Mouse (Mus musculus): ENCODE measurements around the gene Elovl7. TPM values are rescaled to one million over a fixed set of nuclear protein-coding genes. Genes with fewer than 3 reads are reported as not detected.

Gene Elovl7
- 1 to 10 TPM; 5.0 to 6.5 TPM for total RNA-seq (2021)
- long read RNA-seq, full-length matches to known transcripts: 2 of 3 reads
- long read RNA-seq, partial matches to known transcripts: 0 of 3 reads
- long read RNA-seq, other reads (novel, unspliced or antisense): 1 of 3 reads

DNA sequence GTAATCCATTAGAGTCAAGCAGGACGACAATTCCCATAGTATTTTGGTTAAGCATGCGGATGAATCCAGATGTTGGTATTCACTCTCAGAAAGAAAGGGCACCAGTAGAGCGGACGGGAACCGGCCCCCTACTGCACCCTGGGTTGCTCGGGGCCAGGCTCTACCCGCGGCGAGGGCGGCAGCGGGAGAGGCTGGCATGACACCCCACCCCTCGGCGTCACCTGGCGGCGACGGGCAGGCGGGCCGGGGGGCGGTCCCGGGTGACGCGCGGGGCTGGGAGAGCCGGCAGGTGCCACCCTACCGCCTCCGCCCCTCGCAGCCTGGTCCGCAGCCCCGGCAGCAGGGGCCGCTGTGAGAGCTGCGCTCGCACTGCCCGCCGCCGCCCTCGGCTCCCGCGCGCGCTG lies at the start of gene Elovl7:
Gene Elovl7, plus strand, starts transcription at position 324 of the 404 bp plus-strand sequence.
- peak; percentile 54 to 78 for DNase-seq (ENCODE audit: low spot score in 2 of 2)

DNA sequence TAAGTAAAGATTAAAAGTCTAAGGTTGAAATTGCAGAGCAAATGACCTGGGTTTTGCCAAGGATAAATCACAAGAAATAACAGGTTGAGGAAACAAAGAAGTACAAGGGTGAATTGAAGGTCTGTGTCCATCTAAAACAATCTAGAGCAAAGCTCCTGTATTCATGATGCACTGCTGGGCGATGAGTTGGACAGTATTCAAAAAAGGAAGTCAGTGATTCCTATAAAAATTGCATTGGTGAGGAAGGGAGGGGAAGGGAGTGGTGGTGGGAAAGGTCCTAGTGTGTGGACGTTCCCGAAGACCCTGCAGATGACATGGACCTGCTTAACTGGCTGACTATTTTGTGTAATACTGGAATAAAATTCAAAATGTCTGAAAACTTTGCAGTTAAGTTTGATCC lies 49.6 kb upstream of the Elovl7 start:
- no peak for DNase-seq (ENCODE audit: low spot score in 2 of 2)

DNA sequence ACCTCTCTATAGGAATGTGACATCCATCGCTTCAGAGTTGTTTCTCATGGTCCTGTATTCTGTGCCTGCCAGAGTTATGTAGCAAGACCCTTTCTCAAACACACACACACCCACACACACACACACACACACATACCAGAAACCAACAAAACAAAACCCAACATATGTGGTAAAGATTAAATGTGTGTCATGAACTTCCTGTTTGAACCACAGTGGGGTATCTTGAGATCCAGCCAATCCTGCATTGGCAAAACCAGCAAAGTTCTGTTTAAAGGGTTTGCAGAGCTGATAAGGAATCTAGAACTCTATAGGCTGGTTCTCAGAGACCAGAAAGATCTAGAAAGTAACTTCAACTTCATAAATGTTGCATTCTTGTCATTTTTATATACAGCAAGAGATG lies 44.2 kb upstream of the Elovl7 start:
- no peak for DNase-seq (ENCODE audit: low spot score in 2 of 2)

DNA sequence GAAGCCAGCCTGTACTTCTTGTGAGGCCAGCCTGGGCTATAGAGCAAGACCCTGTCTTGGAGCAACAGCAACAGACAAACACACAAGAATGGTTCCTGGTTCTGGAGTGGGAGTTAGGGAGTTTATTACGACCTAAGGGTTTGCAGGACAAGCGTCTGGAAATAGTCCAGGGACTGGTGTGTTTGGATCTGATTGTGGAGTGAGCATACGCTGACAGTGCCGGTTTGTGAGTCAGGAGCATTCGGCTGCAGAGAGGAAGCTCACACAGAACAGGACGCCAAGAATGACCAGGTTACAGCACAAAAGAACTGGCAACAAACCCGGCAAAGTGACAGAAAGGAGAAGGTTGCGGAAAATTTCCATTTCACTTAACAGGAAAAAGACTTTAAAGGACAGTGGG lies 43.7 kb upstream of the Elovl7 start:
- no peak for DNase-seq (ENCODE audit: low spot score in 2 of 2)

DNA sequence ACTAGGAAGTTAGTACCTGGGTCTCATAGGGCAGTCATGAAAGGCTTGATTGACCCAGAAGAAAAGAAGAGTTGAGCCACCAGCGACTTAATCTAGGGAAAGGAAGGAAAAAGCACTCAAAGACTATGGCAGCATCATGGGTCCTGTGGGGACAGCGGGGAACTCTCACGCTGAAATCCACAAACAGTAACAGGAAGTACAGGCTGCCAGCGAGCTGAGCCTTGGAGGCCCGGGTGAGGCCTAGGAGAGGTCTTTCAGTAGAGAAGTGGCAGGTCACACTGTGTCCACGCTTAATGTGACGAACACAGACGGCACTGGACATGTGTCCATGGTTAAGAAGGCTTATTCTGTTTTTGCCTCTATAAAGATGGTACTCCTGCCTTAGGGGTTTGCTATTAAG lies 34.6 kb upstream of the Elovl7 start:
- DNase-seq (ENCODE audit: low spot score in 2 of 2): no peak

DNA sequence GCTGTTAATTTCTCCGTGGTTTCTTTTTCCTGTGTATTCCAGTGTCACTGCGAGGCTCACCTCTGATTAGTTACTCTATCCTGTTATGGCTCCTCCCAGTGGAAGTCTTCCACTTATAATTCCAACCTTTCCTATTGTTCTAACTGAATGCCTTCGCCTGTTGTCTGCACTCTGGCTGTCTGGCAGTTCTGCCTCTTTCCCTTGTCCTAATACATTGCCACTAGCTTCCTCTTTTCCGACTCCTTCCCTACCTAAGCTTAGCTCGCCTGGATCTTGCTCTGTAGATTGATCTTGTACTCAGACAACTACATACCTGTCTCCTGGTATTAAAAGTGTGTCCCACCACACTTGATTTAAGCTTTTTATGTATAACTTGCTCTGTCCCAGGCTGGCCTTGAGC lies 33.4 kb upstream of the Elovl7 start:
- no peak for DNase-seq (ENCODE audit: low spot score in 2 of 2)

DNA sequence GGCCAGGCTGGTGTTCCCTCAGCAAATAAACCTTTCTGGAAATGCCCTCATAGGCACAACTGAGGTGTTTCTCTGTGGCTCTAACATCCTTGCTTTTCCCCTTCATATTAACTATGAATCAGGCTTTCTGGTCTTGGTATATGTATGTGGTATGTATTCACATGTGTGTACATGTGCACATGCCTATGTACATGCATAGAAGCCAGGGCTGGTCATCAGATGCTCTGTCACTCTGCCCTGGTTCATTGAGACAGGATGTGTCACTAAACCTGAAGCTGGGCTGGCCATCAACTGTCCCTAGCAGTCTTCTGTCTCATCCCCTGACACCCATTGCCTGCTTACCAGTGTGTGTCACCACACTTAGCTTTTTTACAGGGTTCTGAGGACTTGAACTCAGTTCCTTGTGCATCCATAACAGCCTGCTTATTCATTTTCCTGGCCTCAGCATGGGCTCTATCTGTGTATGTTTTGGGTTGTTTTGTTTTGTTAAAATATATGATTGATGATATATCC lies 29.4 kb upstream of the Elovl7 start:
- no peak for DNase-seq (ENCODE audit: low spot score in 2 of 2)

DNA sequence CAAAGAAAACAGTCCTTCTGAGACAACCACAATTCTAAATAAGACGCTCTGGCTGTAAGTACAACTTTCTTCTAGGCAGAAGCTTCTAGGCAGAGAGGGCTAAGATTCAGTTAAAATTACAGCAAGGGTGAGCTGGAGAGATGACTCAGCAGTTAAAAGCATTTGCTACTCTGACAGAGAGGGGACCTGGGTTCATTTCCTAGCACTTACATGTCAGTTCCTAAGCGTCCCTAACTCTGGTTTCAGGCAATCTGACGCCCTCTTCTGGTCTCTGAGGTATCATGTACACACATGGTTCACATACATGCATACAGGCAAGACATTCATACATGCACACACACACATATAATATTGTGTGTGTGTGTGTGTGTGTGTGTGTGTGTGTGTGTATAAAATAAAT lies 28.7 kb upstream of the Elovl7 start:
- no peak for DNase-seq (ENCODE audit: low spot score in 2 of 2)

DNA sequence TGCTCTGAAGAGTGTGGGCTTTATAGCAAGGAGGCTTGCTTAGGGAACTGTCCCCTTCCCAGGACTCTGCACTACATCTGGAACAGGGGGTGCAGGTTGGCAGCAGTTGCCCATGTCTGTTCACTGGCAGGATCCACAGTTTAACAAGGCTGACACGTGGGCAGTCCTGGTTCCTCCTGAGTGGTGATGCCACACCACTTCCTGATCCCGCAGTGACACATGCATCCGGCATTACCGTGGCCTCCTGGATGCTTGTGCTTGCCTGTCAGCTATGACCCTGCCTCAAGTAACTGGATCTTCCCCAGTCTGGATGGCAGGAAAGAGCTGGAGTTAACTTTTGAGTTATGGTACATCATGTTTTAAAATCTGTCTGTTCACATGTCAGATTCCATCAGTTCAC lies 26.2 kb upstream of the Elovl7 start:
- no peak for DNase-seq (ENCODE audit: low spot score in 2 of 2)

DNA sequence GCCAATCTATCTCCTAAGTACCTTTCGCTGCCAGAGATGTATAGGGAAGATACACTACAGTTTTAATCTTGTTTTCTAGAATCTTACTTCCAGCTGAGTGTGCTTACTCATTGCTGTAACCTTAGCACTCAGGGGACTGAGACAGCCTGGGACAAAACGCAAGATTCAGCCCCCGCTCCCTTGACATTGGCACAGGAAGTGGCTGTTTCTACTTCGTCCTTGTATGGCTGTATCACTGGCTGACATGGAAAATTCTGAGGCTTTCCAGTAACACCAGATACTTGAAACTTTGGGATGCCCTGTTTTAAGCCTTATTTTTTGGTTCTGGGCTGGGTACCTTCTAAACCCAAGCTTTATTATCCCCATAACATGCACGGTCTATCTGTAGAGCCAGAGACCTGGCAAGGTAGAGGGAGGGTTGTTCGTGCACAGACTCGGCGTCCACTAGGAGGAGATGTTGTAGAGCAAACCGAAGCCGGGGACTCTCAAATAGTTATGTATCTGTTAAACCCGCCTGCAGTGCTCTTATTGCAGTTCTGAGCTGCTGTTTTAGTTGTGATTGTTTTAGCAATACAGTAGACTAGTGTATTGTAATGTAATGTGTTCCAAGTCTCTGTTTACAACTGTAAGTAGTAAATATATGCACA lies 23.0 kb upstream of the Elovl7 start:
- peak; percentile 63 to 71 for DNase-seq (ENCODE audit: low spot score in 2 of 2)

DNA sequence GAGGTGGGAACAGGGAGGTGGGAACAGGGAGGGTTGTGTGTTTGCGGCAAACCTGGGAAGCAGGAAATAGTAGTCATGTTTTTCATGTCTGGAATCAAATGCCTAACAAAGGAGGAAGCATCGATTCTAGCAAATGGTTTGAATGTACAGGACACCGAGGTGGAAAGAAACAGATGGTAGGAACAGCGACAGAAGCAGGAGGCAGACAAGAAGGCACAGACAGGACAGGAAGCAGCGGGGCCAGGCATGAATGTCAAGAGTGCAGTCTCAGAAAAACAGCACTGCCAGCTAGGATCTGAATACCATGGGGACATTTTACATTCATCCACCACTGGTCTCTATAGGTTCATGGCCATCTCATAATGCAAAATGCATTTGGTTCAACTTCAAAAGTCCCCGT lies 18.7 kb upstream of the Elovl7 start:
- DNase-seq (ENCODE audit: low spot score in 2 of 2): no peak

DNA sequence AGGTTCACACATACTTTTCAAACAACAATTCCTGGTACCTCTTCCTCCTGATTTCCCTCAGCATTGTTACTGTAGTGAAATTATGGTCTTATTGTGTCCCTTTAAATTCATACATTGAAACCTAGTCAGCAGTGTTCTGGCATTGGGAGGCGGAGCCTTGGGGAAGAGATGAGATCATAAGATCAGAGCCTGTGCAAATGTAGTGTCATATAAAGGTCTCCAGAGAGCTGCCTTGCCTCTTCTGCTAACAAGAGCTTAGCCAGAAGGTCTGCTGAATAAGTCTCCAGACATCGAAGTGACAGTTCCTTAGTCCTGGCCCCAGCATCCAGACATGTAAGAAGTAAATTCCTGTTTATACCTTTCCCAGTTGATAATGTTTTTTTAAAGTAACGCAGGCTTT lies 9.3 kb upstream of the Elovl7 start:
- no peak for DNase-seq (ENCODE audit: low spot score in 2 of 2)

DNA sequence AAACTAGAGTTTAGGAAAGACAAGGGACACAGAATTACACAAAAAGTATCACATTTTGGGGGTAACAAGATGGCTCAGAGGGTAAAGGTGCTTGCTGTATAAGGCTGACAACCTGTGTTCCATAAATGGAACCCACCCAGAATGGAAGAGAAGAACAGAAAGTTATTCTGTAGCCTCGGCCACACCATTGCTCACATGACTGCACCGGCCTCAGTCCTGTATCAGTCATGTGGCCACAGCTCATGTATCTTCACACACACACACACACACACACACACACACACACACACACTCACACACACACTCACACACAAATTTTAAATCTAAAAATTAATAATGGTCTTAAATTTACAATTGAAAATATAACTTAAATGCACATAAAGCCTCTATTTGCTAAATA lies 6.8 kb upstream of the Elovl7 start:
- DNase-seq (ENCODE audit: low spot score in 2 of 2): no peak

DNA sequence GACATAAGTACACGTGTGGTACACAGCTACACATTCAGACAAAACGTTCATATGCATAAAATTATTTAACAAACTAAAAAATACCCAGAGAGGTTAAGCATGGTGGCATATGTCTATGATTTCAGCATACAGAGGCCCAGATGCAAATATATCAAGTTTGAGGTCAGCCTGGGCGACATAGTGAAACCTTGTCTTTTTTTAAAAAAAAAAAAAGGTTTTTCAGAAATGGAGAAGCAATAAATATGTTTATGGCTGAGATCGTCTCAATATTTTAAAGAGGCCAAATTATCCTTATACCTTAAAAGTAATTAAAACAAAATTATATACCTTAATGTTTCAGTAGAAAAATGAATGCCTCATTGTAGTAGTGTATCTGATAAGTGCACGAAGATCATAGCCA lies 6.1 kb upstream of the Elovl7 start:
- DNase-seq (ENCODE audit: low spot score in 2 of 2): no peak

DNA sequence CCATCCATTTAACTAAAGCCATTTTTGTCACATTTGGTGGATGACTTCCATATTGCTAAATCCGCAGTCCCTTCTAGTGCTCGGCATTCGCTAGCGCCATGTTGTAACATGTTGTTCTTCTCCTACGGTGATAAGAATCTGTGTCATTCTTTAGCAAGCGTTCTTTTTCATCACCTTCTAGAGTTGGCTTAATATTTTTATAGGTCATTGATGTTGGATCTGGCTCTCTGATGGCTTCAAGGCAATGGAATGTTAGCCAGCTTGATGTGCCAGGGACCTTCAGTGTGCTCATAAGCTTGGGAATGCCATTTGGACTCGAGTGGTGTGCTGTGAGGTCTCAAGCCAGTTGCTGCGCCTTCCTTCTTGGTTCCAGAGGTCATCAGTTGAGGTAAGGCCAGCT lies 3.2 kb upstream of the Elovl7 start:
- DNase-seq (ENCODE audit: low spot score in 2 of 2): no peak

DNA sequence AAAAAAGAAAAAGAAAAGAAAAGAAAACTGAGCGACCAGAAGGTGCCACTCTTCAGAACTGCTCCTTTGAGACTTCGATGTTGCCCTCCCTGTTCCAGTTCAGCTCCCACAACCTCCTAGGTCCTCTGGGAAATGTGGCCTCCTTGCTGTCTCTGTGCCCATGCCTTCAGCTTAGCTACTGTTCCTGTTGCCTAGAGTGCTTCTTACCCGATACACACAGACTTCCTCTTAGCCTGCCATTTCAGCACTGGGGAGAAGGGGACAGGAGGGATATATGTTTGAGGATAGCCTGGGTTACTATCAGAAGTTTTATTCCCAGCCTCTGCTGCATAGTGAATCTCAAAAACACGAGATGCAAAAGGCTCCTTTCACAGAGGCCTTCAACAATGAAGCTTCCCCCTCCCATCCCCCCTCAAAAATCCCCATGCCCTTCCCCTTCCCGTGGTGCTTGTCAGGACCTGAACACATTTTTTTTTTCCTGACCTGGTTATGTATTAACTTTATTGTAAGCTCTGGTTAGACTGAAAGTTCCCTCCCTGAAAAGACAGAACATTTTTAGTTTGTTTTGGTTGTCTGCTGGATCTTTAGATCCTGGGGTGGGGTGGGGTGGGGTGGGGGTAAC lies 1.7 kb upstream of the Elovl7 start:
- no peak for DNase-seq (ENCODE audit: low spot score in 2 of 2)

DNA sequence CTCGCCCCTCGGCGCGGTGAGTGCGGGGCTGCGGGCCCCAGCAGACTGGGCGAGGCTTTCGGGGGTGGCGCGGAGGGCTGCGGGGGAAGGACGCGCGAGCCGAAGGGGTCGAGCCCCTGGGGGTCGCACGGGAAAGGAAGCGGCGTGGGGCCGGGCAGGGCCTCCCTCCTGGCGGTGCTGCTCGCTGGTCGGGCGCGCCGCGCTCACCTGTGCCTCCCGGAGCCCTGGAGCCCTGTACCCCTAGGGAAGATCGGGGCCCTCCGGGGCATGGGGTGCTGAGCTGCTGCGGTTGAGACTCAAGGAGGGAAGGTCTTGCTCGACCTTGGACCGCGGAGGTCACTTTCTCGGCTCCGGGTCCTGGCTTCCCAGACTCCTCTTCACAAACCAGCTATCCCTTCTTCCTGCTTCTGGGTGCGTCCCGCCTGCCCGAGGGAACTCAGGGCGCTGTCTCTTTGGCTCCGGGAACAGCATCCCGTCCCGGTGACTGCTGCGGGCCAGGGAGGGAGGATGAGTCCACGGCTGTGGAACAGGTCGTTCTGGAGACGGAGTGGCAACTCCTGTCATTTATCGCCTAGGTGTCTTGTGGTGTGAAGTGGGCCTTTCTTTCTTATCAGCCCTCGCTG lies 392 bp downstream of the Elovl7 start:
- peak in 1 of 2 experiments; percentile 8 for DNase-seq (ENCODE audit: low spot score in 2 of 2)

DNA sequence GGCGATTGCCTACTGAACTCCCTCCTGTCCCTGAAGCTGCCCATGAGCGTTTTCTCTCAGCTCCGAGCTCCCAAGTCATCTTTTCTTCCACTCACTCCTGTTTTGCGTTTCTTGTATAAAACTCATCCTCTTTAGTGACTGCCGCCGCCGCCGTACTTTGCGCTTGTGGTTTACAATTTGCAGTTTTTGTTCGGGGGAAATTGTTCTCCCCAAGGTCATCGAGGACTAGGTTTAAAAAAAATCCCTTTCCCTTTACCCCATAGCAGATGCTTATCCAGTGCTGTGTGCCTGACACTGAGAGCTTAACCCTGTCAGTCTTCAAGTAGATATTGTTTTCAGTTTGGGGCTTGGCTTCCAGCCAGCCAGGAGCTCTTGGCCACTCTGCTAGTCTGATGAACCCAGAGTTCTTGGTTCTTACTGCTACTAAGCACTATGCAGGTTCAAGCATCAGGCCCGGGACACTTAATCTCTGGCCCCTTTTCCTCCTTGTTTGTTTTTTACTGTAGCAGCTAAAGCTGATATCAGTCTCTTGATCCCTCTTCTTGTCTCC lies 1.1 kb downstream of the Elovl7 start:
- no peak for DNase-seq (ENCODE audit: low spot score in 2 of 2)

DNA sequence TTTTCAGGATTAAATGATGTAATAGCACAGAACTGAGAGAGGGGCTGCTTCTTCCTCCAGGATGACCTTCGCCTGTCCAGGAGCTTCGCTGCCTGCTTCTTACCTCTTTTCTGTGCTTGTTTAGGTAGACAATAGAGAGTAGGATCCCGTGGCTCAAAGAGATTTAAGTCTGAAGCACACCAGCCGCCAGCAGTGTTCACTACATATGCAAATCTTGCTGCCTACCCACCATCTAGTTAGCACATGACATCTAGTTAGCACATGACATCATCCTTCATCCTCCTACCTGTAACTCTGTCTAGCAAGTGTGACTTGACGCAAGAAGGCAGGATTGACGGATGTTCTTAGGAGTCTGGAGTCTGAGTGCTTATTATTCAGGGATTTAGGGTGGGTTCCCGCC lies 5.6 kb downstream of the Elovl7 start:
- no peak for DNase-seq (ENCODE audit: low spot score in 2 of 2)

DNA sequence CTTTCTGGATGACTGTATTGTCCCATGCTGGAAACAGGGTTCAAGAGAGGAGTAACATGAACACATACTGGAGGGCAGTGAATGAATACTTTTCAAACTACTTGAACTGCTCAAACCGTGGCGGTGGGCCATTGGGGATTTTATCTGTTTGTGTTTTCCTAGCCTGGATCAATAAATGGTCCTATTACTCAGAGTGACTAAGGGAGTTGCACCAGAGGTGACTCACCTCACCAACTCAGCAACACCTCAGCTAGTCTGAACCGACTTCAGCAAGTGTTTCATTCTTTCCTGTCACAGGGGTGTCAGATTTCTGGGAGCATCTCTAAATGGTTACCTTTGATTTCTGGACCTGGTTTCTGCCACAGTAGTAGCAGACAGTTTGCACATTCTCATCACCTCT lies 15.0 kb downstream of the Elovl7 start:
- DNase-seq (ENCODE audit: low spot score in 2 of 2): no peak

DNA sequence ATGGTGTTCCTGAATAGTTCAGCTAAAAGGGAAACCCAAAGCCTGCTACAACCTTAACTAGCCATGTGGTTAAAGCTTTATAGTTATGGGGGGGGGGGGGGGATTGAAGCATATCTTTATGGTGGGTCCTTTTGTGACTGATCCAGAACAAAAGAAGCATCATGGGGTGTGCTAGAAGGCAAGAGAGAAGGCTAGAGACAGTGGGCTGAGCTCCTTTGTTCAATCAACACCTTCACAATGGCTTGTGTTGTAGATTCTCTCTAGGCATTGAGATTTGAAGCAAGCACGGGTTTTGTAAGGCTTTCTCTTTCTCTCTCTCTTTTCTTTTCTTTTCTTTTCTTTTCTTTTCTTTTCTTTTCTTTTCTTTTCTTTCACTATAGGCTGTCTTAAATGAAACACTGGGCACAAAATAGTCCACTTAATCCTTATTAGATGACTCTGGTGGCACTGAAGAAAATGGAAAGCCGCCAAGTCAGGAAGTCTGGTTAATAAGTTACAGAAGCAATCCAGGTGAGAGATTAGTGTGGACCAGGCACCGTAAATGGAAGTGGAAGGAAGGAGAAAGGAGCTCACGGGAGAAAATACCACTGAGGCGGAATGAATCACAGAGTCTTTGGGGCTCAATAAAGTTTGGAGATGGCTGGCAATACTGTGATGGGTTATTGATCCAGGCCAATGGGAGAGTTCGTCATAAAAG lies 15.6 kb downstream of the Elovl7 start:
- DNase-seq (ENCODE audit: low spot score in 2 of 2): no peak

DNA sequence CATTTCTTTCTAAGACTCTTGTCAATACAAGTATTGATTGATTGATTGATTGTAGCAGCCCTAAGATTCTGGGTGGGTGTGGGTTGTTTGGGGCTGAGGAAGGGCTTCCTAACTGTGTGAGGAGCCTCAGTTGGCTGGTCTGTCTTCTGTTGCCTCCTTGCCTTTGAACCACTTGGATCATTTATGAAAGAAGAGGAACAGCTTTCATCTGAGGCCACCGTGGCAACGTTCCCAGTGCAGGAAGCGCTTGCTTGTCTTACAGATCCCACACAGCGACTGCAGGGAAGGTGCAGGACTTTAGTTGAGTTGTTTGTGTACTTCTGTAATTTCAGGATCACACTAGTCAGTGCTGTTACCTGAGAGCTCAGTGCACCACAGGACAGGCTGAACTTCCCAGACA lies 25.8 kb downstream of the Elovl7 start:
- peak; percentile 16 to 25 for DNase-seq (ENCODE audit: low spot score in 2 of 2)

All from layer of hippocampus, postnatal 10 days (tissue).